ENCODE assay signal across 28 mouse cellular contexts in the genomic region with DNA sequence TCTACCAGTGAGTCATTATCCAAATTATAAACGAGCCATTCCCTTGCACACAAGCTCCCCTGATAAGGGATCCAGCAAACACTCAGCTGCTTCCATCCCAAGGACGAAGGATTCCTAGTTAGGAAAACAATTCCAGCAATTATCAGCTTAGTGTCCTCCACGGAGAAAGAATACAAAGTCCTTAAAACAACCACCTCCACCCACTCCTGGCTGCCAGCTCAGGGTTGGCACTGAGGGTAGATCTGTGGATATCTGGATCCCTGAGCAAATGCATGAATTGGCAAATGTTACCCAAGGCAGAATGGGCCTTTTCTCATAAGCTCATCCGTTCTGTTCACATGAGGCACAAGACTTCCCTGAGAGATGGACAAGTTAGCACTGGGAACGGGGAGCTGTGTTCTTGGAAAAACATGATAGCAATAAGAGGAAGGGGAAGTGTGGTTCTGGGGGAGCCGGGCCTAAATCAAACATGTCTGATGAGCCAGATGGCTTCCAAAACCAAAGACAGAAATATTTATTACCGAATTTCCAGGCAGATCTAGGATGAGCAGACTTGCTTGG.
DNase-seq lines count a peak whose midpoint lies in the region; ATAC-seq and TF ChIP-seq lines count a peak whose summit lies in the region.
"Had no signal": no experiment of that assay in that cellular context is flagged by ENCODE, and none has a peak within 500 bp of the region (broad histone marks: within the 10 kb centered on the region; RNA-seq: fewer than 3 reads in every experiment).

No protein-coding gene starts in this region.

- peak overlapping the region; percentile 35 for H3K27ac ChIP-seq in liver, embryonic 13.5 days
- H3K27ac ChIP-seq in testis, adult 2 months (ENCODE audit: control insufficient read depth, insufficient read depth, low read depth, low read length) = peak overlapping the region; percentile 65
- H3K27ac ChIP-seq: forebrain, embryonic 12.5 days; heart, embryonic 15.5 days; hindbrain, embryonic 12.5 days; hindbrain, postnatal 0 days; intestine, embryonic 15.5 days; neural tube, embryonic 12.5 days; stomach, embryonic 15.5 days had no signal

- H3K9ac ChIP-seq in liver, embryonic 13.5 days = no peak overlapping the region
- H3K9ac ChIP-seq: forebrain, embryonic 12.5 days; heart, embryonic 15.5 days; hindbrain, embryonic 12.5 days; intestine, embryonic 15.5 days; lung, embryonic 14.5 days; neural tube, embryonic 12.5 days; stomach, embryonic 15.5 days had no signal

- H3K27me3 ChIP-seq in liver, embryonic 13.5 days = 0 out of 2 replicates have a peak, but pooled peaks cover 6% of the 10 kb centered on the region
- no peaks in the 10 kb centered on the region for H3K27me3 ChIP-seq in testis, adult 2 months (ENCODE audit: control insufficient read depth, insufficient read depth, low read length)
- H3K27me3 ChIP-seq: forebrain, embryonic 12.5 days; heart, embryonic 15.5 days; hindbrain, embryonic 12.5 days; intestine, embryonic 15.5 days; neural tube, embryonic 12.5 days; stomach, embryonic 15.5 days had no signal

- no peak overlapping the region for H3K4me2 ChIP-seq in liver, embryonic 13.5 days
- H3K4me2 ChIP-seq: forebrain, embryonic 12.5 days; heart, embryonic 15.5 days; hindbrain, embryonic 12.5 days; intestine, embryonic 15.5 days; lung, embryonic 14.5 days; midbrain, embryonic 11.5 days; neural tube, embryonic 12.5 days; stomach, embryonic 15.5 days had no signal

- 51% methylated on average over 7 of the region's 7 CpGs for WGBS in liver, embryonic 13.5 days (ENCODE audit: insufficient replicate concordance)

- ATAC-seq in liver, embryonic 13.5 days (ENCODE audit: low read depth) = no peak
- ATAC-seq: activated CD4-positive, CD25-positive, alpha-beta regulatory T cell, adult 4 months; CD4-positive, CD25-positive, alpha-beta regulatory T cell, adult 4 months; hindbrain, postnatal 0 days; intestine, embryonic 15.5 days; midbrain, embryonic 16.5 days had no signal

- TF ChIP-seq CTCF in testis, adult 2 months (IDR thresholded peaks at IDR 0.05; ENCODE audit: control insufficient read depth, insufficient read depth, insufficient replicate concordance, low read depth, low read length) = no peak

- no peak overlapping the region for H3K4me3 ChIP-seq in liver, embryonic 13.5 days (replicated peaks)
- H3K4me3 ChIP-seq in testis, adult 2 months (ENCODE audit: control insufficient read depth, low read depth, low read length) = no peak overlapping the region
- H3K4me3 ChIP-seq: erythroblast, embryonic 14.5 days; forebrain, embryonic 12.5 days; heart, embryonic 15.5 days; hindbrain, embryonic 12.5 days; intestine, embryonic 15.5 days; neural tube, embryonic 12.5 days; stomach, embryonic 15.5 days had no signal

- no peaks in the 10 kb centered on the region for H3K36me3 ChIP-seq in liver, embryonic 13.5 days
- no peaks in the 10 kb centered on the region for H3K36me3 ChIP-seq in testis, adult 2 months (ENCODE audit: control insufficient read depth, insufficient read depth, low read length)
- H3K36me3 ChIP-seq: forebrain, embryonic 12.5 days; heart, embryonic 15.5 days; hindbrain, embryonic 12.5 days; intestine, embryonic 15.5 days; neural tube, embryonic 12.5 days; stomach, embryonic 15.5 days had no signal

- peaks cover 65% of the 10 kb centered on the region for H3K4me1 ChIP-seq in liver, embryonic 13.5 days (replicated peaks)
- H3K4me1 ChIP-seq in testis, adult 2 months (ENCODE audit: control insufficient read depth, insufficient read depth, low read length) = no peaks in the 10 kb centered on the region
- H3K4me1 ChIP-seq: forebrain, embryonic 12.5 days; hindbrain, embryonic 12.5 days; intestine, embryonic 15.5 days; neural tube, embryonic 12.5 days; stomach, embryonic 15.5 days had no signal

- H3K9me3 ChIP-seq in liver, embryonic 13.5 days (replicated peaks) = no peaks in the 10 kb centered on the region
- H3K9me3 ChIP-seq: forebrain, embryonic 12.5 days; heart, embryonic 15.5 days; hindbrain, embryonic 12.5 days; intestine, embryonic 15.5 days; neural tube, embryonic 12.5 days; stomach, embryonic 15.5 days had no signal

- DNase-seq in adrenal gland, postnatal 14 days = peak; percentile 12
- no peak for DNase-seq in adrenal gland, postnatal 25 days
- DNase-seq in liver, embryonic 13.5 days = no peak
- DNase-seq in liver = no peak
- no peak for DNase-seq in testis, postnatal 10 days (ENCODE audit: low spot score)
- no peak for DNase-seq in frontal cortex, adult 2 months (ENCODE audit: extremely low spot score in 1 of 2, low spot score in 1 of 2)
- DNase-seq: cerebellum, adult 11-12 months; cerebellum, postnatal 14 days; gastrocnemius, postnatal 14 days; heart, postnatal 36 days; lung, embryonic 14.5 days; lung, postnatal 14 days; right cerebral cortex, postnatal 25 days; thymus, adult 2 months; thymus, postnatal 36 days had no signal

- TF ChIP-seq POLR2A in testis, adult 2 months (IDR thresholded peaks at IDR 0.05; ENCODE audit: control insufficient read depth, low read depth, low read length) = no peak
